Comparison of ENCODE assay signal across 10 mouse cellular contexts in genomic region chr7:137197118-137198030, GRCm38 (mm10).
A peak's percentile ranks its signal among the peaks of the same experiment; 100 is the strongest.
DNase-seq lines count a peak whose midpoint lies in the region; ATAC-seq lines count a peak whose summit lies in the region.
"Had no signal": no experiment of that assay in that cellular context is flagged by ENCODE, and none has a peak within 500 bp of the region (broad histone marks: within the 10 kb centered on the region; RNA-seq: fewer than 3 reads in every experiment).

No protein-coding gene starts in this region.

- ATAC-seq in hindbrain, embryonic 12.5 days (ENCODE audit: low FRiP score) = 0 out of 2 replicates have a peak, but pooled peaks have one; percentile 27
- no peak for ATAC-seq in hindbrain, embryonic 11.5 days (ENCODE audit: low FRiP score)
- no peak for ATAC-seq in midbrain, embryonic 13.5 days
- no peak for ATAC-seq in midbrain, embryonic 15.5 days (replicated peaks)
- peak; percentile 49; the same call in 1 of the 2 replicates for ATAC-seq in embryonic facial prominence, embryonic 14.5 days (ENCODE audit: low read depth)
- ATAC-seq in neural tube, embryonic 15.5 days (ENCODE audit: low FRiP score) = peak; percentile 51

- H3K9ac ChIP-seq in hindbrain, embryonic 12.5 days = no peak overlapping the region
- H3K9ac ChIP-seq in hindbrain, embryonic 11.5 days (ENCODE audit: low read depth, low read length) = no peak overlapping the region
- H3K9ac ChIP-seq in midbrain, embryonic 13.5 days (replicated peaks) = no peak overlapping the region
- H3K9ac ChIP-seq in midbrain, embryonic 15.5 days = no peak overlapping the region
- no peak overlapping the region for H3K9ac ChIP-seq in embryonic facial prominence, embryonic 14.5 days (ENCODE audit: low read depth, low read length)
- no peak overlapping the region for H3K9ac ChIP-seq in neural tube, embryonic 15.5 days (replicated peaks)
- H3K9ac ChIP-seq: neural tube, embryonic 12.5 days had no signal

- no peak overlapping the region for H3K4me2 ChIP-seq in hindbrain, embryonic 12.5 days (replicated peaks)
- H3K4me2 ChIP-seq in hindbrain, embryonic 11.5 days (replicated peaks; ENCODE audit: low read depth, low read length) = no peak overlapping the region
- no peak overlapping the region for H3K4me2 ChIP-seq in midbrain, embryonic 13.5 days (replicated peaks)
- H3K4me2 ChIP-seq in midbrain, embryonic 15.5 days = no peak overlapping the region
- H3K4me2 ChIP-seq in embryonic facial prominence, embryonic 14.5 days (ENCODE audit: low read depth, low read length) = no peak overlapping the region
- no peak overlapping the region for H3K4me2 ChIP-seq in neural tube, embryonic 15.5 days
- H3K4me2 ChIP-seq: neural tube, embryonic 12.5 days had no signal

- H3K27me3 ChIP-seq in hindbrain, embryonic 12.5 days = no peaks in the 10 kb centered on the region
- 0 out of 2 replicates have a peak, but pooled peaks cover 2% of the 10 kb centered on the region for H3K27me3 ChIP-seq in hindbrain, embryonic 11.5 days (ENCODE audit: control insufficient read depth, insufficient read depth, low read length)
- H3K27me3 ChIP-seq in midbrain, embryonic 13.5 days = 0 out of 2 replicates have a peak, but pooled peaks cover 3% of the 10 kb centered on the region
- H3K27me3 ChIP-seq in midbrain, embryonic 15.5 days (replicated peaks) = no peaks in the 10 kb centered on the region
- no peaks in the 10 kb centered on the region for H3K27me3 ChIP-seq in embryonic facial prominence, embryonic 14.5 days (replicated peaks; ENCODE audit: control insufficient read depth, insufficient read depth, low read length)
- H3K27me3 ChIP-seq in neural tube, embryonic 15.5 days (replicated peaks) = no peaks in the 10 kb centered on the region
- H3K27me3 ChIP-seq: neural tube, embryonic 12.5 days had no signal

- peaks cover 10% of the 10 kb centered on the region for H3K4me1 ChIP-seq in hindbrain, embryonic 12.5 days
- H3K4me1 ChIP-seq in hindbrain, embryonic 11.5 days (replicated peaks; ENCODE audit: control insufficient read depth, insufficient read depth, low read length) = no peaks in the 10 kb centered on the region
- peaks cover 18% of the 10 kb centered on the region for H3K4me1 ChIP-seq in midbrain, embryonic 13.5 days (replicated peaks)
- peaks cover 13% of the 10 kb centered on the region for H3K4me1 ChIP-seq in midbrain, embryonic 15.5 days
- no peaks in the 10 kb centered on the region for H3K4me1 ChIP-seq in embryonic facial prominence, embryonic 14.5 days (ENCODE audit: control insufficient read depth, insufficient read depth, low read length)
- peaks cover 17% of the 10 kb centered on the region for H3K4me1 ChIP-seq in neural tube, embryonic 15.5 days

- H3K36me3 ChIP-seq in hindbrain, embryonic 12.5 days = peaks cover 57% of the 10 kb centered on the region
- H3K36me3 ChIP-seq in hindbrain, embryonic 11.5 days (ENCODE audit: control insufficient read depth, insufficient read depth, low read length) = 0 out of 2 replicates have a peak, but pooled peaks cover 5% of the 10 kb centered on the region
- H3K36me3 ChIP-seq in midbrain, embryonic 13.5 days = peaks cover 58% of the 10 kb centered on the region
- H3K36me3 ChIP-seq in midbrain, embryonic 15.5 days (replicated peaks) = no peaks in the 10 kb centered on the region
- H3K36me3 ChIP-seq in embryonic facial prominence, embryonic 14.5 days (ENCODE audit: control insufficient read depth, insufficient read depth, low read length) = peaks cover 56% of the 10 kb centered on the region
- peaks cover 14% of the 10 kb centered on the region; the same call in 1 of the 2 replicates for H3K36me3 ChIP-seq in neural tube, embryonic 15.5 days

- no peaks in the 10 kb centered on the region for H3K9me3 ChIP-seq in hindbrain, embryonic 12.5 days (replicated peaks)
- no peaks in the 10 kb centered on the region for H3K9me3 ChIP-seq in hindbrain, embryonic 11.5 days (ENCODE audit: control insufficient read depth, low read length)
- H3K9me3 ChIP-seq in midbrain, embryonic 13.5 days = no peaks in the 10 kb centered on the region
- H3K9me3 ChIP-seq in midbrain, embryonic 15.5 days = no peaks in the 10 kb centered on the region
- H3K9me3 ChIP-seq in embryonic facial prominence, embryonic 14.5 days (ENCODE audit: control insufficient read depth, low read length) = no peaks in the 10 kb centered on the region
- H3K9me3 ChIP-seq in neural tube, embryonic 15.5 days (replicated peaks) = no peaks in the 10 kb centered on the region
- H3K9me3 ChIP-seq: neural tube, embryonic 12.5 days had no signal

- DNase-seq in hindbrain, embryonic 11.5 days (ENCODE audit: low spot score) = no peak
- no peak for DNase-seq in embryonic facial prominence, embryonic 14.5 days (ENCODE audit: low spot score)
- DNase-seq in thymus, postnatal 14 days = no peak
- DNase-seq in spleen, postnatal 4 days (ENCODE audit: low spot score in 2 of 2) = no peak
- DNase-seq: kidney, adult 11 months had no signal

- no peak overlapping the region for H3K27ac ChIP-seq in hindbrain, embryonic 12.5 days
- no peak overlapping the region for H3K27ac ChIP-seq in hindbrain, embryonic 11.5 days (ENCODE audit: low read depth, low read length)
- H3K27ac ChIP-seq in midbrain, embryonic 13.5 days = peak overlapping the region; percentile 30; the same call in 1 of the 2 replicates
- no peak overlapping the region for H3K27ac ChIP-seq in midbrain, embryonic 15.5 days
- H3K27ac ChIP-seq in embryonic facial prominence, embryonic 14.5 days (replicated peaks; ENCODE audit: low read depth, low read length) = no peak overlapping the region
- peak overlapping the region; percentile 68 for H3K27ac ChIP-seq in neural tube, embryonic 15.5 days (replicated peaks)
- H3K27ac ChIP-seq: neural tube, embryonic 12.5 days had no signal

- H3K4me3 ChIP-seq in hindbrain, embryonic 12.5 days = no peak overlapping the region
- no peak overlapping the region for H3K4me3 ChIP-seq in hindbrain, embryonic 11.5 days (ENCODE audit: low read depth, low read length)
- no peak overlapping the region for H3K4me3 ChIP-seq in midbrain, embryonic 13.5 days (replicated peaks)
- no peak overlapping the region for H3K4me3 ChIP-seq in midbrain, embryonic 15.5 days
- H3K4me3 ChIP-seq in embryonic facial prominence, embryonic 14.5 days (ENCODE audit: low read depth, low read length) = no peak overlapping the region
- no peak overlapping the region for H3K4me3 ChIP-seq in neural tube, embryonic 15.5 days (replicated peaks)
- H3K4me3 ChIP-seq: neural tube, embryonic 12.5 days had no signal

- 87% methylated on average over 23 of the region's 23 CpGs for WGBS in hindbrain, embryonic 12.5 days
- 90% methylated on average over 23 of the region's 23 CpGs for WGBS in hindbrain, embryonic 11.5 days
- WGBS in midbrain, embryonic 13.5 days = 88% methylated on average over 23 of the region's 23 CpGs
- WGBS in midbrain, embryonic 15.5 days = 82% methylated on average over 23 of the region's 23 CpGs
- 82% methylated on average over 18 of the region's 23 CpGs for WGBS in embryonic facial prominence, embryonic 14.5 days
- 68% methylated on average over 23 of the region's 23 CpGs for WGBS in neural tube, embryonic 15.5 days

Comparison
In these comparisons a context has a peak if more than half of its experiments do, and no peak if none do; other contexts are left out.
1. ATAC-seq: peak in hindbrain, embryonic 12.5 days (single experiment), embryonic facial prominence, embryonic 14.5 days (single experiment) and neural tube, embryonic 15.5 days (single experiment); none in hindbrain, embryonic 11.5 days (single experiment), midbrain, embryonic 13.5 days (single experiment) and midbrain, embryonic 15.5 days (single experiment).
2. H3K27ac ChIP-seq: peak in midbrain, embryonic 13.5 days (single experiment) and neural tube, embryonic 15.5 days (single experiment); none in hindbrain, embryonic 12.5 days (single experiment), hindbrain, embryonic 11.5 days (single experiment), midbrain, embryonic 15.5 days (single experiment) and embryonic facial prominence, embryonic 14.5 days (single experiment).